Mouse (Mus musculus): ENCODE data around the gene Qk. TPM values are rescaled to one million over a fixed set of nuclear protein-coding genes. Genes with fewer than 3 reads are reported as not detected.

Qk gene
- polyA plus RNA-seq, 1 experiment = 252 TPM

GRCm38 (mm10) chr17:10160415-10160814, 159.2 kb downstream of the Qk start:
- H3K9ac ChIP-seq (ENCODE audit: low read depth, poor library complexity, severe bottlenecking) = no peak overlapping the region
- no peaks in the 10 kb centered on the region for H3K36me3 ChIP-seq (ENCODE audit: control insufficient read depth, insufficient read depth, low read length, poor library complexity, severe bottlenecking)
- no peak for TF ChIP-seq CTCF (IDR thresholded peaks at IDR 0.05; ENCODE audit: low read depth, low read length)
- TF ChIP-seq EP300 (IDR thresholded peaks at IDR 0.05; ENCODE audit: insufficient read depth, low read depth, low read length) = no peak
- TF ChIP-seq POLR2A (IDR thresholded peaks at IDR 0.05; ENCODE audit: insufficient read depth, low read length) = no peak
- H3K27me3 ChIP-seq (ENCODE audit: control insufficient read depth, insufficient read depth, low read length, poor library complexity, severe bottlenecking) = no peaks in the 10 kb centered on the region
- H3K4me3 ChIP-seq (ENCODE audit: low read depth, low read length) = no peak overlapping the region
- peaks cover 26% of the 10 kb centered on the region for H3K9me3 ChIP-seq (replicated peaks; ENCODE audit: control insufficient read depth, insufficient read depth, low read length, poor library complexity, severe bottlenecking)
- no peaks in the 10 kb centered on the region for H3K4me1 ChIP-seq (ENCODE audit: control insufficient read depth, insufficient read depth, low read length)
- no peak overlapping the region for H3K27ac ChIP-seq (ENCODE audit: insufficient read depth, low read length)

GRCm38 (mm10) chr17:10152808-10153413, 166.7 kb downstream of the Qk start:
- Histone ChIP-seq H3K4me1 (ENCODE audit: control insufficient read depth, insufficient read depth, low read length) (no peaks in the 10 kb centered on the region), H3K4me3 (ENCODE audit: low read depth, low read length) (no peak overlapping the region), H3K27me3 (ENCODE audit: control insufficient read depth, insufficient read depth, low read length, poor library complexity, severe bottlenecking) (no peaks in the 10 kb centered on the region), H3K27ac (ENCODE audit: insufficient read depth, low read length) (no peak overlapping the region), H3K9me3 (replicated peaks; ENCODE audit: control insufficient read depth, insufficient read depth, low read length, poor library complexity, severe bottlenecking) (peaks cover 43% of the 10 kb centered on the region), H3K9ac (ENCODE audit: low read depth, poor library complexity, severe bottlenecking) (no peak overlapping the region), H3K36me3 (ENCODE audit: control insufficient read depth, insufficient read depth, low read length, poor library complexity, severe bottlenecking) (no peaks in the 10 kb centered on the region)
- TF ChIP-seq CTCF (IDR thresholded peaks at IDR 0.05; ENCODE audit: low read depth, low read length) (no peak), POLR2A (IDR thresholded peaks at IDR 0.05; ENCODE audit: insufficient read depth, low read length) (no peak), EP300 (IDR thresholded peaks at IDR 0.05; ENCODE audit: insufficient read depth, low read depth, low read length) (no peak)
